Mouse (Mus musculus): ENCODE data around the gene Rpl7a. TPM values are rescaled to one million over a fixed set of nuclear protein-coding genes. Genes with fewer than 3 reads are reported as not detected.

Rpl7a gene
- polyA plus RNA-seq, 1 experiment from 2014 or later: 639 TPM

- Histone ChIP-seq H3K36me3 (ENCODE audit: poor library complexity, severe bottlenecking) (peaks cover 75% of the 10 kb centered on the region), H3K4me3 (peak overlapping the region; percentile 73), H3K27me3 (no peaks in the 10 kb centered on the region), H3K9me3 (replicated peaks) (no peaks in the 10 kb centered on the region), H3K4me2 (peak overlapping the region; percentile 96), H3K9ac (peak overlapping the region; percentile 84), H3K27ac (peak overlapping the region; percentile 70), H3K4me1 (peaks cover 47% of the 10 kb centered on the region)
- WGBS: 3% methylated on average over 13 of the region's 13 CpGs
- ATAC-seq: peak; percentile 11; the same call in 1 of the 2 replicates
Measured at GRCm38 (mm10) chr2:26916738-26917137, 6.2 kb downstream of the Rpl7a start.

DNA sequence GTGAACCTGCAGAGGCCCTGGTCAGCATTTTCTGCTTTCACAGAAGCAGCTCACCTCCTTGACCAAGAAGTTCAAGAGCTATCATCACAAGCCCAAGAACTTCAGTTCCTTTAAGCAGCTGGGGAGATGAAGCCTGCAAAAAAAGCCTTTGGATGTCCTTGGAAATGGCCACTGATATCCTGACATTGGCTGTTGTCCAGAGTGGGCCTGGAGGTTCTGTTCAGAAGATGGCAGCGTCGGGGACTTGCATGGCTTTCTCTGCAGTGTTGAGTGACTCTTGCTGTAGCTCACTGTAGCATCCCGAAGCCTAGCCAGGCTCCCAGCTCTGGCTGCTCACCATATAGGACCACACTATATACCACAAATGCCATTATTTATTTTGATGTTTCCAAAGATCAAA is 9.1 kb downstream of the Rpl7a start:
- no peak for ATAC-seq

GRCm38 (mm10) chr2:26920190-26920855 is 9.8 kb downstream of the Rpl7a start:
- H3K27me3 ChIP-seq: no peaks in the 10 kb centered on the region
- WGBS: 90% methylated on average over 6 of the region's 6 CpGs
- no peak overlapping the region for H3K4me2 ChIP-seq
- no peak overlapping the region for H3K9ac ChIP-seq
- H3K4me3 ChIP-seq: no peak overlapping the region
- H3K4me1 ChIP-seq: peaks cover 28% of the 10 kb centered on the region
- no peaks in the 10 kb centered on the region for H3K9me3 ChIP-seq (replicated peaks)
- H3K36me3 ChIP-seq (ENCODE audit: poor library complexity, severe bottlenecking): peaks cover 80% of the 10 kb centered on the region
- no peak for ATAC-seq
- H3K27ac ChIP-seq: no peak overlapping the region

More for the DNA sequence above, 9.1 kb downstream of the Rpl7a start:
- Histone ChIP-seq H3K9ac (no peak overlapping the region), H3K27ac (no peak overlapping the region), H3K4me3 (no peak overlapping the region), H3K4me2 (no peak overlapping the region), H3K4me1 (peaks cover 34% of the 10 kb centered on the region), H3K36me3 (ENCODE audit: poor library complexity, severe bottlenecking) (peaks cover 75% of the 10 kb centered on the region), H3K9me3 (replicated peaks) (no peaks in the 10 kb centered on the region), H3K27me3 (no peaks in the 10 kb centered on the region)
- WGBS: 91% methylated on average over 3 of the region's 3 CpGs

GRCm38 (mm10) chr2:26921784-26922183 is 11.2 kb downstream of the Rpl7a start:
- no peak overlapping the region for H3K4me3 ChIP-seq
- no peak for ATAC-seq
- H3K27ac ChIP-seq: no peak overlapping the region
- H3K27me3 ChIP-seq: no peaks in the 10 kb centered on the region
- peaks cover 95% of the 10 kb centered on the region for H3K36me3 ChIP-seq (ENCODE audit: poor library complexity, severe bottlenecking)
- H3K9me3 ChIP-seq (replicated peaks): no peaks in the 10 kb centered on the region
- H3K4me2 ChIP-seq: no peak overlapping the region
- peaks cover 18% of the 10 kb centered on the region for H3K4me1 ChIP-seq
- no peak overlapping the region for H3K9ac ChIP-seq
- WGBS: 87% methylated on average over 9 of the region's 9 CpGs

DNA sequence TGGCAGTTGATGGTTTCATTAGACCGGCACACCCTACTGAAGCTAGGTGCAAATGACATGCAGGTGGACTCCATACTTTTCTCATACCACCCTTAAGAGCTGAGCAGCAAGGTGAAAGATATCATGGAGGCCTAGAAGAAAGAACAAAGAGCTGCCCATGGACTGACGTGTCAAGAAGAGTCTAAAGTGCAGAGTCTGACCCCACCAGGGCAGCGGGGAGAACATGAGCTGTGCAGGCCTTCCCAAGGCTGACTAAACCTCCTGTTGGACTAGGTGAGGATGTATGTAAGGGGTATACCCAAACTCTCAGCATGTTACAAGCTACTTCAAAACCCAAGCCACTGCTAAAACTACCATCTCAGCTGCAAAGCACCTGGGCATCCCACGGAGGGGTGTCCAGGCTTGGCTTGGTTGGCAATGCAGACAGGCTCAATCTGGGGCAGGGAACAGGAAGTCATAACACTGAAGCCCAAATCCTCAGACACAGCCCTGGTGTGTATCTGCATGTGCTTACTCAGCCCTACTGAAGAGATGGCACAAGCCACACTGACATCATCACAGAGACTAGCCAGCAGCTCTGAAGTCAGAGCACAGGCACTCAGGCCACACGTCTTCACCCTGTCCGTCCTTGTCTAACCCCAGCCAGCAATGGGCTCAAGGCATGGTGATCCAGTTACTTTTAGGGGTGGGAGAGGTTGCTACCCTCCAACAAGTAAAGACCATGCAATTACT is 17.3 kb downstream of the Rpl7a start:
- no peak for ATAC-seq
- 0 out of 2 replicates have a peak overlapping the region, but pooled peaks have one; percentile 13 for H3K9ac ChIP-seq
- WGBS: 90% methylated on average over 6 of the region's 6 CpGs
- H3K4me1 ChIP-seq: peaks cover 29% of the 10 kb centered on the region
- no peaks in the 10 kb centered on the region for H3K9me3 ChIP-seq (replicated peaks)
- H3K36me3 ChIP-seq (ENCODE audit: poor library complexity, severe bottlenecking): peaks cover 77% of the 10 kb centered on the region
- no peak overlapping the region for H3K4me3 ChIP-seq
- H3K27me3 ChIP-seq: no peaks in the 10 kb centered on the region
- H3K4me2 ChIP-seq: no peak overlapping the region
- H3K27ac ChIP-seq: no peak overlapping the region

GRCm38 (mm10) chr2:26930390-26930789 is 19.8 kb downstream of the Rpl7a start:
- H3K4me1 ChIP-seq: peaks cover 29% of the 10 kb centered on the region
- H3K27me3 ChIP-seq: no peaks in the 10 kb centered on the region
- H3K9ac ChIP-seq: no peak overlapping the region
- peaks cover 53% of the 10 kb centered on the region for H3K36me3 ChIP-seq (ENCODE audit: poor library complexity, severe bottlenecking)
- H3K4me3 ChIP-seq: no peak overlapping the region
- H3K9me3 ChIP-seq (replicated peaks): no peaks in the 10 kb centered on the region
- 39% methylated on average over 1 of the region's 1 CpGs for WGBS
- no peak for ATAC-seq
- peak overlapping the region; percentile 1; the same call in 1 of the 2 replicates for H3K4me2 ChIP-seq
- H3K27ac ChIP-seq: no peak overlapping the region

DNA sequence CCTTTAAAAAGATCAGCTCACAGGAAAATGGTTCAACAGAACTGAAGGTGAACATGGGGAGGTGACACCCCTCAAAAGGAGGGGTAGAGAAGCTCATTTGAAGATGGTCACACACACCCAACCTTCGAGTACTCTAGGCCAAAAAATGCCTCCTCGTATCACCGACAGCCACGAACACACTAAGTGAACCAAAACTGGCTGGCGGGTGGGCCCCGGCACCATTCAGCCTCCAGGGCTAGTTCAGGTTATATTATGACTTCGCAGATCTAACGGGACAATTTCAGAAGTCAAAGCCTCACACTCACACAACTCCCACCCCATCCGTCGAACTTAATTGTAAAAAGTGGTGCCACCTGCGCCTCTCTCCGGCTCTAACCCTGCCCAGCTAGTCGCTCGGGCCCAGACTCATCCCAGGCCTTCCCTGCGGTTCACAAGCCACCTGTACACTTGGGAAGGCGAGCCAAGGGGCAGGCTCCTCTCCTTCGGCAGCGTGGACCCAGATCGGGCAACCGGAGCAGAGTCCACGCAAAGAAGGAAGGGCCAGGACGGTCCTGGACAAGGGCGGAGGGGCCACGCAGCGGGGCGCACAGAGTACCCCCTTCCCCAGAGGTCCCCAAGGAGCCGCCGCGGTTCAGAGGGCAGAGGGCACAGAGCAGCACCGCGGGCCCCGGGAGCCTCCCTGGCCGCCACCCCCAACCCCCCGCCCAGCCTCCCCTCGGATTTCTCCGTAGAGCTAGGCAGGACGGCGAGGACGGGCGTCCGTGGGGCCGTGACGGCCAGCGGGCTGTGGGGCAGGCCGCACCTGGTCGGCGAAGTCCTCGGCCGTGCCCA is 22.1 kb downstream of the Rpl7a start:
- H3K9ac ChIP-seq: peak overlapping the region; percentile 99
- no peaks in the 10 kb centered on the region for H3K27me3 ChIP-seq
- H3K4me2 ChIP-seq: peak overlapping the region; percentile 92
- whole genome bisulfite sequencing: 2% methylated on average over 48 of the region's 49 CpGs
- H3K9me3 ChIP-seq (replicated peaks): no peaks in the 10 kb centered on the region
- H3K4me3 ChIP-seq: peak overlapping the region; percentile 95
- peaks cover 30% of the 10 kb centered on the region for H3K36me3 ChIP-seq (ENCODE audit: poor library complexity, severe bottlenecking)
- no peak for ATAC-seq
- peak overlapping the region; percentile 60 for H3K27ac ChIP-seq
- peaks cover 29% of the 10 kb centered on the region for H3K4me1 ChIP-seq

DNA sequence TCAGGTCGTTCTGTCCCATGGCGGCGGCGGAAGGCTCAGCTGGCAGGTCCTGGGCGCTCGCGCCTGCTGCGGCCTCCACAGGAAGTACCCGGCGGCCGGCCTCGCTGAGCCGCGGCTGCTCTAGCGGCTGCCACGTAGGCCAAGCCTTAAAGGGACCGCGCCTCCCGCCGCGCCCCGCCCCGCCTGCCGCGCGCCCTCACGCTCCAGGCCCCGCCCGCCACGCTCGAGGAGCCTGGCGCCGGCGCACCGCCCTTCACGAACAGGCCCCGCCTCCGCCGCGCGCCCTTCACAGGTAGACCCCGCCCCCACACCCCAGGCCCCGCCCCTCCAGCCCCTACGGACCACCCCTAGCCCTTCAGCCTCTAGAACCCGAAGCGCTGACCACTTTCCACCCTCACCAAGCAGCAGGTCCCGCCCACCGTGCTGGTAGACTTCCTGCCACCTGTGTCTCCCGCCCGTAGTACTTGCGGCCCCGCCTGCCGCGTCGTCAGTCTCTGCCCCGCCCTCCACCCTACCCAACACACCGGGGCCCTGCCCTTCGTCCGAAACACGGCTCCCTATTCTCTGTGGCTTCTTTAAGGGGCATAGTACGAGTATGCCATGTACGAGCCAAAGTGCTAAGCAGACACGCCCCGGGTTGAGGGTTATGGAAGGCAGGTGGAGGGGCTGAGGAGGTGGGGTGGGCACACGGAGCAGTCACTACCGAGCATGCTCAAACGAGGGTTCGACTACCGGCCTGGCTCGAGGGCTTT is 22.9 kb downstream of the Rpl7a start, which contains the start of the genes Surf4 and Stkld1:
Gene Surf4, minus strand, starts transcription at position 625 of the 752 bp plus-strand sequence.
Gene Stkld1, plus strand, starts transcription at position 744 of the 752 bp plus-strand sequence.
- under 1% methylated on average over 28 of the region's 70 CpGs for WGBS
- Histone ChIP-seq H3K4me2 (peak within 1 kb of the TSS; percentile 92), H3K27me3 (no peaks in the 10 kb centered on the region), H3K9me3 (replicated peaks) (no peaks in the 10 kb centered on the region), H3K36me3 (ENCODE audit: poor library complexity, severe bottlenecking) (peaks cover 23% of the 10 kb centered on the region), H3K4me1 (peaks cover 29% of the 10 kb centered on the region), H3K9ac (peak within 1 kb of the TSS; percentile 99), H3K27ac (peak within 1 kb of the TSS; percentile 60), H3K4me3 (peak within 1 kb of the TSS; percentile 95)
- peak; percentile 96 for ATAC-seq

GRCm38 (mm10) chr2:26935286-26935685 is 24.7 kb downstream of the Rpl7a start:
- no peak overlapping the region for H3K27ac ChIP-seq
- no peak overlapping the region for H3K4me2 ChIP-seq
- 86% methylated on average over 2 of the region's 2 CpGs for WGBS
- no peak for ATAC-seq
- no peaks in the 10 kb centered on the region for H3K27me3 ChIP-seq
- peaks cover 24% of the 10 kb centered on the region for H3K4me1 ChIP-seq
- no peaks in the 10 kb centered on the region for H3K9me3 ChIP-seq (replicated peaks)
- H3K4me3 ChIP-seq: no peak overlapping the region
- peaks cover 8% of the 10 kb centered on the region for H3K36me3 ChIP-seq (ENCODE audit: poor library complexity, severe bottlenecking)
- H3K9ac ChIP-seq: no peak overlapping the region

DNA sequence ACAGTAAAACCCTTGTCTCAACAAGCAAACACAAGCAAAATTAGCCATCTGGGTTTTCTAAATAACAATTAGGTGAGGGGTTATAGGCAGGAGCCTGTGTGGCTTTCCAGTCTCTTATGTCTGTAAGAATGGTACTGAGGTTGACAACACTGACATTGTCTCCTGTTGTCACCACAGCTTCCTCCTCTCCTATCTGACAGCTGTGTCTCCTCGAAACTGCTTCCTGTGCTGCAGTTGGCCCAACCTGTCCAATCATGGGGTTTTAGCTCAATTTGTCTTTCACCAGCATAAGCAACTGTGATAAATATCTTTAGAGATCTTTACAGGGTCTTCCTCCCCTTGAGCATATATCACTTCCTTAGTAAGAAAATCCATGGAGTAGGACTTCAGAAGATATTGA is 25.9 kb downstream of the Rpl7a start:
- no peaks in the 10 kb centered on the region for H3K27me3 ChIP-seq
- 72% methylated on average over 1 of the region's 1 CpGs for WGBS

GRCm38 (mm10) chr2:26941539-26941938 is 31.0 kb downstream of the Rpl7a start:
- H3K36me3 ChIP-seq (ENCODE audit: poor library complexity, severe bottlenecking): peaks cover 2% of the 10 kb centered on the region; the same call in 1 of the 2 replicates
- H3K9ac ChIP-seq: no peak overlapping the region
- no peak overlapping the region for H3K27ac ChIP-seq
- no peak overlapping the region for H3K4me2 ChIP-seq
- H3K4me3 ChIP-seq: no peak overlapping the region
- no peaks in the 10 kb centered on the region for H3K4me1 ChIP-seq
- H3K27me3 ChIP-seq: no peaks in the 10 kb centered on the region
- ATAC-seq: no peak
- WGBS: 44% methylated on average over 5 of the region's 5 CpGs
- H3K9me3 ChIP-seq (replicated peaks): no peaks in the 10 kb centered on the region

More for the DNA sequence above, 25.9 kb downstream of the Rpl7a start:
- no peaks in the 10 kb centered on the region for H3K9me3 ChIP-seq (replicated peaks)
- no peak overlapping the region for H3K9ac ChIP-seq
- H3K4me1 ChIP-seq: peaks cover 12% of the 10 kb centered on the region
- no peak overlapping the region for H3K4me2 ChIP-seq
- ATAC-seq: no peak
- H3K27ac ChIP-seq: no peak overlapping the region
- H3K4me3 ChIP-seq: no peak overlapping the region
- H3K36me3 ChIP-seq (ENCODE audit: poor library complexity, severe bottlenecking): no peaks in the 10 kb centered on the region

Data from forebrain, embryonic 13.5 days (tissue).